Mouse (Mus musculus) hindbrain, embryonic 11.5 days (tissue): Measurements from ENCODE around the gene Mcm6. TPM values are rescaled to one million over a fixed set of nuclear protein-coding genes. Genes with fewer than 3 reads are reported as not detected.
"Not testable (repeated sequence)": the region's sequence is repeated elsewhere in the genome, so short reads cannot be mapped to it uniquely, and the experiment has no call there.

ENCODE experiments used
- ATAC-seq: fragments of 200-750 bp; cut with Nextera tagmentation; 2 replicates; pipeline ENCODE4 v1.8.0; 2017; ENCODE audit warnings: mild to moderate bottlenecking, moderate TSS enrichment, moderate library complexity; ENCODE audit not compliant: low FRiP score
- DNase-seq: peaks from one replicate; pipeline ENCODE4 v3.0.0-alpha.2; 2015; ENCODE audit warnings: low spot score
- H3K27ac ChIP-seq: fragments of 300-500 bp; sonication (generic); 2 replicates; pipeline ENCODE4 v1.5.1; 2014; ENCODE audit warnings: mild to moderate bottlenecking, low read depth, low read length
- H3K27me3 ChIP-seq: fragments of 300-500 bp; sonication (generic); 2 replicates; pipeline ENCODE4 v1.6.1; 2014; ENCODE audit warnings: mild to moderate bottlenecking, low read length, moderate library complexity, mixed read lengths; ENCODE audit not compliant: control insufficient read depth, insufficient read depth
- H3K36me3 ChIP-seq: fragments of 300-500 bp; sonication (generic); 2 replicates; pipeline ENCODE4 v1.6.1; 2014; ENCODE audit warnings: mild to moderate bottlenecking, low read length, moderate library complexity, mixed read lengths; ENCODE audit not compliant: control insufficient read depth, insufficient read depth
- H3K4me1 ChIP-seq: fragments of 300-500 bp; sonication (generic); replicated peaks from 2 replicates; pipeline ENCODE4 v1.6.1; 2014; ENCODE audit warnings: low read length, mixed read lengths; ENCODE audit not compliant: control insufficient read depth, insufficient read depth
- H3K4me2 ChIP-seq: fragments of 300-500 bp; sonication (generic); replicated peaks from 2 replicates; pipeline ENCODE4 v1.6.1; 2014; ENCODE audit warnings: mild to moderate bottlenecking, low read depth, low read length
- H3K4me3 ChIP-seq: fragments of 300-500 bp; sonication (generic); 2 replicates; pipeline ENCODE4 v1.5.1; 2014; ENCODE audit warnings: low read depth, low read length
- H3K9ac ChIP-seq: fragments of 300-500 bp; sonication (generic); 2 replicates; pipeline ENCODE4 v1.6.1; 2014; ENCODE audit warnings: low read depth, low read length
- H3K9me3 ChIP-seq: fragments of 300-500 bp; sonication (generic); 2 replicates; pipeline ENCODE4 v1.6.1; 2016; ENCODE audit warnings: low read length; ENCODE audit not compliant: control insufficient read depth
- WGBS: fragments of 180-500 bp; shearing (Covaris S2); extraction: QIAGEN DNeasy Blood & Tissue Kit; methylation state at CpG from one replicate; pipeline ENCODE4 v1.1.7; 2014; 5-methylcytosine and 5-hydroxymethylcytosine counted together
- polyA plus RNA-seq: library from polyadenylated mRNA; unstranded; fragments of >200 nt; fragmentation: Nextera tagmentation; extraction: Ambion mirVana; gene quantifications from 2 replicates; pipeline ENCODE4 v1.2.1, GENCODE M21; 2014

Mcm6 gene
- polyA plus RNA-seq, 1 experiment from 2014 or later, result 257 TPM

- H3K36me3 ChIP-seq, result no peaks in the 10 kb centered on the region
- no peak overlapping the region for H3K9ac ChIP-seq
- no peaks in the 10 kb centered on the region for H3K9me3 ChIP-seq
- WGBS, result 85% methylated on average over 8 of the region's 8 CpGs
- ATAC-seq (no peak), DNase-seq (no peak)
- H3K4me1 ChIP-seq, result no peaks in the 10 kb centered on the region
- no peak overlapping the region for H3K4me2 ChIP-seq
- no peak overlapping the region for H3K4me3 ChIP-seq
- no peak overlapping the region for H3K27ac ChIP-seq
- H3K27me3 ChIP-seq, result no peaks in the 10 kb centered on the region
These were observed 36.3 kb downstream of the Mcm6 start for GRCm38 (mm10) chr1:128323026-128323643.

DNA sequence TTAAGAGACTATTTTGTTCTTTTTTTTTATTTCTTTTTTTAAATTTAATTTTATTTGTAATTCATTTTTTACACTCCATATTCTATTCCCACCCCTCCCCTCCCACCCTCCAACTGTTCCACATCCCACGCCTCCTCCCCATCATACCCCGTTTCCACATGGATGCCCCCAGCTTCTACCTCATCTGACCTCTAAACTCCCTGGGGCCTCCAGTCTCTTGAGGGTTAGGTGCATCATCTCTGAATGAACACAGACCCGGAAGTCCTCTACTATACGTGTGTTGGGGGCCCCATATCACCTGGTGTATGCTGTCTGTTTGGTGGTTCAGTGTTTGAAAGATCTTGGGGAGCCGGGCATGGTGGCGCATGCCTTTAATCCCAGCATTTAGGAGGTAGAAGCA is 40.2 kb downstream of the Mcm6 start:
- not testable (repeated sequence) for H3K9ac ChIP-seq, H3K27ac ChIP-seq, H3K27me3 ChIP-seq, H3K4me3 ChIP-seq, H3K9me3 ChIP-seq, H3K4me1 ChIP-seq, ATAC-seq, H3K36me3 ChIP-seq, DNase-seq, H3K4me2 ChIP-seq
- WGBS, result 90% methylated on average over 6 of the region's 6 CpGs

GRCm38 (mm10) chr1:128314665-128315064 is 44.8 kb downstream of the Mcm6 start:
- DNase-seq (no peak), ATAC-seq (no peak)
- Histone ChIP-seq H3K4me3 (no peak overlapping the region), H3K27ac (no peak overlapping the region), H3K27me3 (no peaks in the 10 kb centered on the region), H3K4me2 (no peak overlapping the region), H3K9me3 (no peaks in the 10 kb centered on the region), H3K9ac (no peak overlapping the region), H3K4me1 (no peaks in the 10 kb centered on the region), H3K36me3 (no peaks in the 10 kb centered on the region)
- 71% methylated on average over 4 of the region's 4 CpGs for WGBS

- no peaks in the 10 kb centered on the region for H3K27me3 ChIP-seq
- no peak overlapping the region for H3K9ac ChIP-seq
- H3K9me3 ChIP-seq, result no peaks in the 10 kb centered on the region
- no peak overlapping the region for H3K4me3 ChIP-seq
- H3K4me1 ChIP-seq, result no peaks in the 10 kb centered on the region
- no peak overlapping the region for H3K4me2 ChIP-seq
- no peaks in the 10 kb centered on the region for H3K36me3 ChIP-seq
- no peak for ATAC-seq
- no peak overlapping the region for H3K27ac ChIP-seq
- 80% methylated on average over 3 of the region's 3 CpGs for WGBS
- DNase-seq, result peak; percentile 16
These were observed 50.4 kb downstream of the Mcm6 start for GRCm38 (mm10) chr1:128309043-128309442.

GRCm38 (mm10) chr1:128303900-128304299 is 55.6 kb downstream of the Mcm6 start:
- Histone ChIP-seq H3K36me3 (no peaks in the 10 kb centered on the region), H3K9ac (no peak overlapping the region), H3K4me1 (no peaks in the 10 kb centered on the region), H3K9me3 (no peaks in the 10 kb centered on the region), H3K27ac (no peak overlapping the region), H3K27me3 (no peaks in the 10 kb centered on the region), H3K4me2 (no peak overlapping the region), H3K4me3 (no peak overlapping the region)
- ATAC-seq (no peak), DNase-seq (no peak)
- WGBS, result 93% methylated on average over 16 of the region's 16 CpGs

DNA sequence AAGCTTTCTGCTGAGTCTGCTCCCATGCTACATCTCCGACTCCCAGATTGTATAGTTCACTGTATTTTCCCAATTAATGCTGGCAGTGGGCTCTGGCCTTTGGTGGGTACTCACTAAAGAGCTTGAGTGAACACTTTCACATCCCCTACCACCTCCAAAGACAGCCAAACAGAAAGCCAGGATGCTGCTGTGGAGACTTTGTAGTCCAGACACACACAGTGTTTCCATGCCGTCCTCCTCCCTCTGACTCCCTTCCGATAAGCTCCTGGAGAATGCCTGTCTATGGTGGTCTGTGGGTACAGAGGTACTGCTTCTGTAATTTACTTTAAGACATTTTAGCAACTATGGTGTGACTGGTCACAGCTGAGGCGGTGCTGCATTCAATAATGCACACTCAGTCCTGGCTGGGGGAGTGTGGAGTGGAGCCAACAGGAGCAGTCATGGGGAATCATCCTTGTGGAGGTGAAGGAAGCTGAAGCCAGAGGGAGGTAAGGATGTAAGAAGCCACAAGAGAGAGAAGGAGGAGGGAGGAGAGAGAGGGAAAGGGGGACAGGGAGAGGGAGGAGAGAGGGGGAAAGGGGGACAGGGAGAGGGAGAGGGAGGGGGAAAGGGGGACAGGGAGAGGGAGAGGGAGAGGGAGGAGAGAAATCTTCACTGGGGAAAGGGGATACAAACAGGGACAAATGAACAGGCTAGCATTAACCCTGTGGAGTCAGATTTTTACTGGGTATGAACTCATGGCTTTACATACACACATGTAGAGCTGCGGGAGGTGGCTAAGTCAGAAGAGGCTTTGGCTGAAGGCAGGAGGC is 63.5 kb downstream of the Mcm6 start:
- H3K4me2 ChIP-seq, result no peak overlapping the region
- H3K4me1 ChIP-seq, result no peaks in the 10 kb centered on the region
- 74% methylated on average over 5 of the region's 5 CpGs for WGBS
- no peaks in the 10 kb centered on the region for H3K9me3 ChIP-seq
- H3K27ac ChIP-seq, result no peak overlapping the region
- DNase-seq, result no peak
- no peaks in the 10 kb centered on the region for H3K27me3 ChIP-seq
- no peak overlapping the region for H3K4me3 ChIP-seq
- H3K9ac ChIP-seq, result no peak overlapping the region
- 0 out of 2 replicates have a peak, but pooled peaks have one; percentile 19 for ATAC-seq
- H3K36me3 ChIP-seq, result no peaks in the 10 kb centered on the region

- Histone ChIP-seq H3K9ac (no peak overlapping the region), H3K9me3 (no peaks in the 10 kb centered on the region), H3K4me1 (no peaks in the 10 kb centered on the region), H3K4me2 (no peak overlapping the region), H3K4me3 (no peak overlapping the region), H3K36me3 (no peaks in the 10 kb centered on the region), H3K27ac (no peak overlapping the region), H3K27me3 (no peaks in the 10 kb centered on the region)
- DNase-seq (no peak), ATAC-seq (no peak)
- 71% methylated on average over 8 of the region's 8 CpGs for WGBS
These were observed 64.2 kb downstream of the Mcm6 start for GRCm38 (mm10) chr1:128295296-128295695.

GRCm38 (mm10) chr1:128293524-128293923 is 65.9 kb downstream of the Mcm6 start:
- 90% methylated on average over 12 of the region's 12 CpGs for WGBS
- Histone ChIP-seq H3K27me3 (no peaks in the 10 kb centered on the region), H3K27ac (no peak overlapping the region), H3K4me1 (no peaks in the 10 kb centered on the region), H3K4me2 (no peak overlapping the region), H3K4me3 (no peak overlapping the region), H3K9ac (no peak overlapping the region), H3K36me3 (no peaks in the 10 kb centered on the region), H3K9me3 (no peaks in the 10 kb centered on the region)
- ATAC-seq (no peak), DNase-seq (no peak)

- Histone ChIP-seq H3K9me3 (no peaks in the 10 kb centered on the region), H3K4me1 (no peaks in the 10 kb centered on the region), H3K36me3 (no peaks in the 10 kb centered on the region), H3K4me3 (no peak overlapping the region), H3K9ac (no peak overlapping the region), H3K27ac (no peak overlapping the region), H3K27me3 (no peaks in the 10 kb centered on the region), H3K4me2 (no peak overlapping the region)
- 88% methylated on average over 5 of the region's 5 CpGs for WGBS
- no peak for DNase-seq
- ATAC-seq, result no peak
These were observed 69.2 kb downstream of the Mcm6 start for GRCm38 (mm10) chr1:128290295-128290694.
